Mouse (Mus musculus) brain, embryonic 14.5 days (tissue): ENCODE measurements at regions not wholly inside any gene's neighbourhood (a gene's known extent, or its start where the extent isn't known, plus 50 kb on each side); places are given as distances from the start of the nearest gene placed in this dataset.

ENCODE experiments used
- CTCF ChIP-seq: fragments of 200-500 bp; IDR thresholded peaks from 2 replicates; pipeline ENCODE4 v1.5.1; 2012; ENCODE audit warnings: inconsistent platforms, mild to moderate bottlenecking, moderate library complexity, borderline replicate concordance; ENCODE audit not compliant: insufficient read depth, insufficient read length; ENCODE audit errors: extremely low read depth
- POLR2A ChIP-seq: fragments of 200-500 bp; IDR thresholded peaks from 2 replicates; pipeline ENCODE4 v1.6.1; 2012; ENCODE audit warnings: mild to moderate bottlenecking, inconsistent platforms, borderline replicate concordance; ENCODE audit not compliant: poor library complexity, insufficient read depth, insufficient read length, severe bottlenecking; ENCODE audit errors: extremely low read depth

- TF ChIP-seq POLR2A = no peak
- TF ChIP-seq CTCF = no peak
Measured at GRCm38 (mm10) chr12:118371905-118372304, 70.7 kb upstream of the Sp4 start.
